ENCODE assay signal across 18 mouse cellular contexts in the genomic region with DNA sequence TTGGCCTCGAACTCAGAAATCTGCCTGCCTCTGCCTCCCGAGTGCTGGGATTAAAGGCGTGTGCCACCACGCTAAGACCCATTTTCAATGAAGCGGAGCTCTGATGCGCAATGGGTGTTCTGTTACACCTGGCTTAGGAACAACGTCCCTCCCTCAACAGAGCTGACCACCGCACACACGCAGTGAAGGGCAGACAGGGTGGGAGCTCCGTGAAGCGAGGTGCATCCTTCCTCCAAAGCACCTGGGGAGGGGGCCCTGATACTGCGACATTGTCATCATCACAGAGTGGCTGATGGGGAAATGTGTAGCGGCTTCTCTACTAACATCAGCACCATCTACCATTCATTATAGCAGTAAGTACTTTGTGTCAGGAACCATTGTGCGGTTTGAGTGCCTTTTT. TPM values are rescaled to one million over a fixed set of nuclear protein-coding genes. Genes with fewer than 3 reads are reported as not detected.
DNase-seq lines count a peak whose midpoint lies in the region; ATAC-seq and TF ChIP-seq lines count a peak whose summit lies in the region.
"Had no signal": no experiment of that assay in that cellular context is flagged by ENCODE, and none has a peak within 500 bp of the region (broad histone marks: within the 10 kb centered on the region; RNA-seq: fewer than 3 reads in every experiment).

No protein-coding gene starts in this region.

- DNase-seq in gastrocnemius, adult 2 months, result no peak
- DNase-seq in gastrocnemius, adult 8-10 months (ENCODE audit: low spot score in 2 of 2), result no peak
- DNase-seq in heart, embryonic 10.5 days (ENCODE audit: low spot score), result no peak
- DNase-seq in heart, postnatal 36 days, result no peak
- peak; percentile 7 for DNase-seq in ZHBTc4 (ENCODE audit: low read depth, low spot score)
- DNase-seq in urinary bladder, adult 2 months (ENCODE audit: low spot score), result no peak
- DNase-seq: adrenal gland, postnatal 10 days; cerebellum, adult 11 months had no signal

- H3K4me2 ChIP-seq in heart, embryonic 15.5 days, result no peak overlapping the region
- H3K4me2 ChIP-seq in heart, embryonic 11.5 days, result no peak overlapping the region
- H3K4me2 ChIP-seq: embryonic facial prominence, embryonic 12.5 days; embryonic facial prominence, embryonic 15.5 days; hindbrain, embryonic 14.5 days had no signal

- peaks cover 53% of the 10 kb centered on the region for H3K4me1 ChIP-seq in heart, embryonic 10.5 days
- peaks cover 41% of the 10 kb centered on the region for H3K4me1 ChIP-seq in heart, embryonic 15.5 days (replicated peaks)
- H3K4me1 ChIP-seq in heart, embryonic 11.5 days (ENCODE audit: control insufficient read depth, insufficient read depth, low read length), result peaks cover 14% of the 10 kb centered on the region; the same call in 1 of the 2 replicates
- H3K4me1 ChIP-seq: embryonic facial prominence, embryonic 12.5 days had no signal

- H3K9me3 ChIP-seq in heart, embryonic 10.5 days, result no peaks in the 10 kb centered on the region
- H3K9me3 ChIP-seq in heart, embryonic 15.5 days (replicated peaks), result no peaks in the 10 kb centered on the region
- H3K9me3 ChIP-seq in heart, embryonic 11.5 days (replicated peaks; ENCODE audit: control insufficient read depth, low read length), result no peaks in the 10 kb centered on the region
- H3K9me3 ChIP-seq: embryonic facial prominence, embryonic 12.5 days; embryonic facial prominence, embryonic 15.5 days had no signal

- H3K27ac ChIP-seq in gastrocnemius, adult 2 months, result peak overlapping the region; percentile 53; the same call in 1 of the 2 replicates
- H3K27ac ChIP-seq in heart, embryonic 10.5 days, result peak overlapping the region; percentile 67
- peak overlapping the region; percentile 93 for H3K27ac ChIP-seq in heart, embryonic 15.5 days
- H3K27ac ChIP-seq in heart, embryonic 11.5 days (ENCODE audit: low read depth, low read length), result no peak overlapping the region
- H3K27ac ChIP-seq: embryonic facial prominence, embryonic 12.5 days; embryonic facial prominence, embryonic 15.5 days; hindbrain, embryonic 14.5 days; hindbrain, postnatal 0 days had no signal

- no peak overlapping the region for H3K4me3 ChIP-seq in gastrocnemius, adult 2 months
- H3K4me3 ChIP-seq in heart, embryonic 10.5 days, result no peak overlapping the region
- no peak overlapping the region for H3K4me3 ChIP-seq in heart, embryonic 15.5 days
- no peak overlapping the region for H3K4me3 ChIP-seq in heart, embryonic 11.5 days (ENCODE audit: low read depth, low read length)
- H3K4me3 ChIP-seq: embryonic facial prominence, embryonic 12.5 days; embryonic facial prominence, embryonic 15.5 days had no signal

- no peak for ATAC-seq in heart, embryonic 15.5 days (replicated peaks; ENCODE audit: insufficient number of reproducible peaks, insufficient read depth, low FRiP score, low read depth)
- no peak for ATAC-seq in heart, embryonic 11.5 days (replicated peaks; ENCODE audit: insufficient number of reproducible peaks, low FRiP score, low TSS enrichment)
- ATAC-seq: CD4-positive, CD25-positive, alpha-beta regulatory T cell, adult 4 months; inflammation-experienced regulatory T-cells, adult 6 months; intestine, embryonic 16.5 days had no signal

- intact Hi-C loops in gastrocnemius, adult 2 months (cut with DNase I), result loop anchor here (5.0 kb wide), 1 partner anchor 36 kb away; no protein-coding TSS in a partner anchor
- intact Hi-C loops in heart, postnatal 36 days (cut with DNase I), result no loop called here

- H3K27me3 ChIP-seq in heart, embryonic 10.5 days (ENCODE audit: insufficient read depth, poor library complexity, severe bottlenecking), result no peaks in the 10 kb centered on the region
- H3K27me3 ChIP-seq in heart, embryonic 15.5 days, result no peaks in the 10 kb centered on the region
- H3K27me3 ChIP-seq in heart, embryonic 11.5 days (ENCODE audit: control insufficient read depth, insufficient read depth, low read length), result no peaks in the 10 kb centered on the region
- H3K27me3 ChIP-seq: embryonic facial prominence, embryonic 12.5 days; embryonic facial prominence, embryonic 15.5 days had no signal

- 89% methylated on average over 14 of the region's 14 CpGs for WGBS in heart, embryonic 10.5 days
- 94% methylated on average over 14 of the region's 14 CpGs for WGBS in heart, embryonic 15.5 days
- 90% methylated on average over 14 of the region's 14 CpGs for whole genome bisulfite sequencing in heart, embryonic 11.5 days (ENCODE audit: insufficient replicate concordance)

- H3K9ac ChIP-seq in heart, embryonic 15.5 days, result no peak overlapping the region
- no peak overlapping the region for H3K9ac ChIP-seq in heart, embryonic 11.5 days (ENCODE audit: low read depth, low read length)
- H3K9ac ChIP-seq: embryonic facial prominence, embryonic 12.5 days; embryonic facial prominence, embryonic 15.5 days; forebrain, postnatal 0 days; hindbrain, embryonic 14.5 days had no signal

- TF ChIP-seq CTCF in gastrocnemius, adult 2 months (IDR thresholded peaks at IDR 0.05), result no peak

- H3K36me3 ChIP-seq in heart, embryonic 10.5 days, result no peaks in the 10 kb centered on the region
- no peaks in the 10 kb centered on the region for H3K36me3 ChIP-seq in heart, embryonic 15.5 days
- H3K36me3 ChIP-seq in heart, embryonic 11.5 days (ENCODE audit: control insufficient read depth, insufficient read depth, low read length), result no peaks in the 10 kb centered on the region
- H3K36me3 ChIP-seq: embryonic facial prominence, embryonic 12.5 days; embryonic facial prominence, embryonic 15.5 days had no signal

RNA-seq across cellular contexts. Expression of a gene that starts 15.2 kb away (rescaled TPM):
- total RNA-seq in gastrocnemius, adult 2 months (2021), result 1 to 10 TPM; 5.5 to 8.3 TPM
- total RNA-seq in gastrocnemius, adult 8-10 months (2022), result 1 to 10 TPM; 2.0 to 5.9 (median 3.4) TPM
- 9.9 and 16.0 TPM in 2 replicates for polyA plus RNA-seq in heart, embryonic 10.5 days (2016; fragmentation: Nextera tagmentation; extraction: Ambion mirVana)
- total RNA-seq in heart, postnatal 36 days (2021), result 1 to 10 TPM; 6.3 to 6.4 TPM
- 5.1 and 5.4 TPM in 2 replicates for polyA plus RNA-seq in heart, embryonic 15.5 days (2015; fragmentation: Nextera tagmentation; extraction: Ambion mirVana)
- 6.4 and 10.5 TPM in 2 replicates for polyA plus RNA-seq in heart, embryonic 11.5 days (2014; fragmentation: Nextera tagmentation; extraction: Ambion mirVana)
- 1.6 and 1.8 TPM in 2 replicates for polyA plus RNA-seq in urinary bladder, adult 2 months (2012; rRNA removed)

RNA-seq across cellular contexts. Expression of a gene that starts 58.9 kb away (rescaled TPM):
- total RNA-seq in gastrocnemius, adult 2 months (2021), result 10 to 100 TPM; 30.9 to 38.3 TPM
- total RNA-seq in gastrocnemius, adult 8-10 months (2022), result 10 to 100 TPM; 30.6 to 46.6 (median 38.2) TPM
- polyA plus RNA-seq in heart, embryonic 10.5 days (2016; fragmentation: Nextera tagmentation; extraction: Ambion mirVana), result 8.2 and 11.0 TPM in 2 replicates
- total RNA-seq in heart, postnatal 36 days (2021), result 1 to 10 TPM; 6.5 to 8.3 TPM
- 7.5 and 7.8 TPM in 2 replicates for polyA plus RNA-seq in heart, embryonic 15.5 days (2015; fragmentation: Nextera tagmentation; extraction: Ambion mirVana)
- polyA plus RNA-seq in heart, embryonic 11.5 days (2014; fragmentation: Nextera tagmentation; extraction: Ambion mirVana), result 7.8 and 10.1 TPM in 2 replicates
- polyA plus RNA-seq in urinary bladder, adult 2 months (2012; rRNA removed), result 10.3 and 10.4 TPM in 2 replicates
